Mouse (Mus musculus) MEL (cell line): ENCODE measurements at regions not wholly inside any gene's neighbourhood (a gene's known extent, or its start where the extent isn't known, plus 50 kb on each side); places are given as distances from the start of the nearest gene placed in this dataset.

Source experiments
- CHD2 ChIP-seq: IDR thresholded peaks from 2 replicates; pipeline ENCODE4 v1.6.1; 2011; ENCODE audit warnings: low read length, improper control_type of control experiment
- CTCF ChIP-seq, 3 experiments: IDR thresholded peaks in 2 of 3; conservative IDR thresholded peaks in 1 of 3; 2 replicates each; pipeline ENCODE4 v1.5.1; 2011 to 2012; ENCODE audit warnings: low read length in 3 of 3, low read depth in 2 of 3, mild to moderate bottlenecking in 2 of 3, improper control_type of control experiment in 1 of 3, inconsistent platforms in 1 of 3, mixed read lengths in 1 of 3, moderate library complexity in 1 of 3; ENCODE audit not compliant: control insufficient read depth in 1 of 3, insufficient read depth in 1 of 3, poor library complexity in 1 of 3, severe bottlenecking in 1 of 3
- EP300 ChIP-seq, 2 experiments: IDR thresholded peaks; 2 replicates each; pipeline ENCODE4 v1.6.1; 2011; ENCODE audit warnings: improper control_type of control experiment in 2 of 2, low read length in 2 of 2, low read depth in 1 of 2, mild to moderate bottlenecking in 1 of 2
- GATA1 ChIP-seq: IDR thresholded peaks from 2 replicates; pipeline ENCODE4 v1.6.1; 2011; ENCODE audit warnings: low read depth, low read length, improper control_type of control experiment
- HCFC1 ChIP-seq: IDR thresholded peaks from 2 replicates; pipeline ENCODE4 v1.6.1; 2012; ENCODE audit warnings: low read depth, mild to moderate bottlenecking, inconsistent platforms, low read length, improper control_type of control experiment, moderate library complexity
- MXI1 ChIP-seq: IDR thresholded peaks from 2 replicates; pipeline ENCODE4 v1.6.1; 2011; ENCODE audit warnings: mild to moderate bottlenecking, low read depth, low read length, improper control_type of control experiment
- POLR2A ChIP-seq, 2 experiments: IDR thresholded peaks; 2 replicates each; pipeline ENCODE4 v1.6.1; 2011 to 2012; ENCODE audit warnings: low read length in 2 of 2, mild to moderate bottlenecking in 2 of 2, control low read depth in 1 of 2, improper control_type of control experiment in 1 of 2, low read depth in 1 of 2, moderate library complexity in 1 of 2; ENCODE audit not compliant: control insufficient read depth in 1 of 2, insufficient read depth in 1 of 2, poor library complexity in 1 of 2
- POLR2AphosphoS5 ChIP-seq: IDR thresholded peaks from 2 replicates; pipeline ENCODE4 v1.6.1; 2012; ENCODE audit warnings: low read depth, borderline replicate concordance, mild to moderate bottlenecking, inconsistent platforms, low read length, moderate library complexity, mixed read lengths
- RAD21 ChIP-seq: IDR thresholded peaks from 2 replicates; pipeline ENCODE4 v1.6.1; 2011; ENCODE audit warnings: mild to moderate bottlenecking, low read depth, low read length, improper control_type of control experiment
- SIN3A ChIP-seq: IDR thresholded peaks from 2 replicates; pipeline ENCODE4 v1.6.1; 2012; ENCODE audit warnings: low read length, improper control_type of control experiment, inconsistent platforms
- SMC3 ChIP-seq: IDR thresholded peaks from 2 replicates; pipeline ENCODE4 v1.6.1; 2011; ENCODE audit warnings: low read depth, low read length, improper control_type of control experiment
- TAL1 ChIP-seq: IDR thresholded peaks from 2 replicates; pipeline ENCODE4 v1.6.1; 2012; ENCODE audit warnings: mild to moderate bottlenecking, inconsistent platforms, low read length, moderate library complexity, mixed read lengths
- TBP ChIP-seq: IDR thresholded peaks from 2 replicates; pipeline ENCODE4 v1.8.0; 2011; ENCODE audit warnings: low read depth, low read length, improper control_type of control experiment
- ZC3H11A ChIP-seq: IDR thresholded peaks from 2 replicates; pipeline ENCODE4 v1.6.1; 2012; ENCODE audit warnings: low read depth, mild to moderate bottlenecking, inconsistent platforms, low read length, improper control_type of control experiment

DNA sequence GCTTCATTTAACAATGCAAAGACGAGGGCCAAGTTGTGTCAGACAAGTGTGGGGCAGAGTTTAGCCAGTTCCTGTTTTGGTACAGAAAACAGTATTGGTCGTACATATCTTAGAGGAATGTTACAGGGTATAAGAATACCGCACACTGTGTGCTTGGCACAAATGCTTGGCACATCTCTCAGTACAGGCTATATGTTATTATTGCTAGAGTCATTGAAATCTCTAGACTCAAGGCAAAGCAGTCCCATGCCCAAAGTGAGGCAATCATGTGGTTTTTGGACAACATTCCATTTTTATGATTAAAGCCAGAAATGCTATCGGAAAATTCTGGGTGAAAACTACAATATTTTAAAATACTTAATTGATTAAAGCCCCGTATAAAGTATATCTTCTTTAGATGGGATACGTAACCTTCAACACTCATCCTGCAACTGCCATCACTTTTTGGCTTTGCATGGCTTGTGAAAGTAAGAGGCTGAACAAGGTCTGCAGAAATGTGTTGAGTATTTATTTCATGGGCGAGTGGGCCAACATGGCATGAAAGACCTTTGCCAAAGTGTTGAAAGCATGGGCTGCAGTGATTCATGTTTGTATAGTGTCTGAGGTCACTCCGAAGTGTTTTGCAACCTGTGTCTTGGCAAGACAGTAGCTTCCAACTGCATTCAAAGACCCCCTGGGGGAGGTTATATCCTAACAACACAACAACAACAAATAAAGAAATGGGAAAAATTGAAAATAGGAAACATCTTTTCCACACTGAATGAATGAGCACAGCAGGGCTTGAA, 383.8 kb upstream of the Xrcc4 start:
- TF ChIP-seq GATA1 = no peak
- no peak for TF ChIP-seq SIN3A
- TF ChIP-seq POLR2A (IDR thresholded peaks at IDR 0.05; ENCODE audit: control insufficient read depth in 1 of 2, insufficient read depth in 1 of 2, low read depth in 1 of 2, low read length in 2 of 2, poor library complexity in 1 of 2) = no peak
- no peak for TF ChIP-seq TAL1
- TF ChIP-seq HCFC1 = no peak
- no peak for TF ChIP-seq ZC3H11A
- no peak for TF ChIP-seq CTCF (IDR thresholded peaks at IDR 0.05 in 2 of 3, conservative IDR thresholded peaks at IDR 0.05 in 1 of 3; ENCODE audit: control insufficient read depth in 1 of 3, insufficient read depth in 1 of 3, low read depth in 2 of 3, low read length in 3 of 3, poor library complexity in 1 of 3, severe bottlenecking in 1 of 3)
- TF ChIP-seq MXI1 = no peak
- TF ChIP-seq TBP = no peak
- TF ChIP-seq CHD2 = no peak
- TF ChIP-seq SMC3 = no peak
- no peak for TF ChIP-seq RAD21
- no peak for TF ChIP-seq EP300 (IDR thresholded peaks at IDR 0.05; ENCODE audit: low read depth in 1 of 2, low read length in 2 of 2)
- TF ChIP-seq POLR2AphosphoS5 = no peak
